Mouse (Mus musculus) right cerebral cortex, postnatal 14 days (tissue): ENCODE results near the gene Mcts2.

Experiments used
- DNase-seq: peaks from one replicate; pipeline ENCODE4 v3.0.0; 2022

Gene Mcts2

DNA sequence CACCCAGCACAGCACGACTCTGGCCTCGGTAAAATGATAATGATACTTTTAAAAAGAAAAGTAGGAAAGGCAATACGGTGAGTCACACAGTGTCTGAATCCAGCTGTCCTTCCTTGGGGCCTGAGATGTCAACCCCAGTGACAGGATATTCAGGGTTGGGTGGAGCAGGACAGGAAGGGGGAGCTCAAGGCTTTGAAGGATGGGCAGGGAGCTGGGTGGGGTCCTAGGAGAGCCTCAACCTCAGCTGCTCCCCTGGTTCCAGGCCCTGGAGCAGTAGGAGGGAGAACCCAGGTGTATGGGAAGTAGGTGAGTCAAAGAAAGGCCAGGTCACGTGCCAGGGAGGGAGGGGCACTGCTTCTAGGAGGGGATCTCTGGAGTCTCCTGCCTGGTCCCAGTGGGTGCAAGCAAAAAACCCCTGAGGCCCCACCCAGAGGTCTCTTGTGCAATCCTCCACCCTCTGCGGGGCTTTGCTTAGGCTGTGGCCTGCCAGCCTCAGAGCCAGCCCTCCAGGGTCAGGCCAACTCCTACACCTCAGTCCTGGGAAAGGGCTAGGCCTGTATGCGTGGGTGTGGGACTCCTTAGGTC lies 40.0 kb downstream of the Mcts2 start:
- DNase-seq: no peak

GRCm38 (mm10) chr2:152727795-152728510 lies 41.1 kb downstream of the Mcts2 start:
- DNase-seq: no peak

- DNase-seq: no peak
Measured at GRCm38 (mm10) chr2:152728594-152728993, 41.8 kb downstream of the Mcts2 start.

DNA sequence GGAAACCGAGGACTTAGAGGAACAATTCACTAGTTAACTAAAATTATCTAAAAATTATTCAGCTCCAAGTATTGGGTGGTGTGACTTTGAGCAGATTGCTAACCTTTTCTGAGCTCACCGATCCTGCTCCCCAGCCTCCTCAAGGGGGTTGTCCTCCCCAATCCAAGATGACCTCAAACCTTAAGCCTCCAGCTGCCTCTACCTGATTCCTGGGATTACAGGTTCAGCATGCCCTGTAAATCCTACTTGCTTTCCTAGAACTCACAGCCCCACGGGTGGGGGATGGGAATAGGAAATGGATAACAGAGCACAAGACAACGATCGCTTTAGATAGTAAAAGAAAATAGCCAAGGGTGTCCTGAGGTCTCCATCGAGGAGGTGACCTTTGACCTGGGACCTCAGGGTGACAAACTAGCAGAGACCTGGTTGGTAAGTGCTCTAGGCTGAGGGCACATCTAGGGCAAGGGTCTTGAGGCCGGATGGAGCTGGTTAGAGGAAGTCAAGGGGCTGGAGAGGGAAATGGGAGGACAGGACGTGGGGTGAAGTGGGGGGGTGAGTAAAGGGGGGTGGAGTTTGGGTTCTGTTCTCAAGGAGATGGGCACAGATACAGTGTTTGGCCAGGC lies 42.3 kb downstream of the Mcts2 start:
- no peak for DNase-seq

- no peak for DNase-seq
Measured at GRCm38 (mm10) chr2:152729636-152730020, 42.8 kb downstream of the Mcts2 start.

GRCm38 (mm10) chr2:152733201-152733600 lies 46.4 kb downstream of the Mcts2 start:
- DNase-seq: no peak

DNA sequence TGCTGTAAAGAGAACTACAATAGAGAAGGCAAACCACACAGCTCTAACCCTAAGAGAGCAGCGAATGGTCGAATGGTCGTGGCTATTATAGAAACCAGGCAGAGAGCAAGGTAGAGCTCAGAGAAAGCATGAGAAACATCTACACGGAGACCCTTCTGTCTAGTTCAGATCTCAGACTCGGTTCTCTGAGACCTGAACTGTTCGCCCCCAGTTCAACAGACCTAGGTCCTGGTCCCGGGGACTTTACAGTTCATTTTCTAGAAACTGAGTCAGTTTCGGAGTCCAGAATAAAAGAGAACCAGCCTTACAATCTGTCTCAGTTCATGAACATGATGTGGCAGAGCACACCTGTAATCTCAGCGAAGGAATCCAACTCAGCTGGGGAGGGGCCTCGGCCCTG lies 47.7 kb downstream of the Mcts2 start:
- DNase-seq: no peak

DNA sequence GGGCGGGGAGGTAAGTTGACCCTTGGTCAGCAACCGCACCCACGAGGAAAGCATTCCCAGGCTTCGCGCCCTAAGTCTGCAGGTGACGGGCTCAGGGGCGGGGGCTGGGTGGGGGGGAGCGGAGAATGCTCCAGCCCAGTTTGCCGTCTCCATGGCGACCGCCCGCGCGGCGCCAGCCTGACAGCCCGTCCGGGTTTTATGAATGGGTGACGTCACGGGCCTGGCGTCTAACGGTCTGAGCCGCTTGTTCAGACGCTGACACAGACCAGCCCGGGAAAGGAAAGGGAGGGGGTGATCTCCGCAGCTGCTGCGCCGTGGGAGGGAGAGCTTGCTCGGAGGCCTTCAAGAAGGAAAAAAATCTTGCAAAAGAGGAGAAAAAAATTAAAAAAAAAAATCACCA lies 48.1 kb downstream of the Mcts2 start:
- DNase-seq: peak; percentile 95

GRCm38 (mm10) chr2:152736090-152736601 lies 49.3 kb downstream of the Mcts2 start, which contains the start of gene Id1:
Id1 (plus strand) TSS chr2:152736251.
- DNase-seq: peak; percentile 51

GRCm38 (mm10) chr2:152736748-152737147 lies 49.9 kb downstream of the Mcts2 start:
- no peak for DNase-seq
